Mouse (Mus musculus) layer of hippocampus, postnatal 25 days (tissue): ENCODE results near the gene Bbs9. TPM values are rescaled to one million over a fixed set of nuclear protein-coding genes. Genes with fewer than 3 reads are reported as not detected.

Experiments used
- DNase-seq, 2 experiments: peaks; one replicate each; pipeline ENCODE4 v3.0.0; 2022; ENCODE audit warnings: mixed read lengths in 2 of 2, low spot score in 1 of 2; ENCODE audit errors: extremely low spot score in 1 of 2
- total RNA-seq, 2 experiments: library from RNA; stranded (reverse); gene quantifications; 2 replicates each; pipeline ENCODE4 v1.2.3; 2021

Bbs9 gene
- total RNA-seq, 2 experiments from 2014 or later: 22.1 to 25.2 TPM

GRCm38 (mm10) chr9:22786006-22786405 lies 310.5 kb downstream of the Bbs9 start:
- DNase-seq: no peak

- DNase-seq: no peak
Observed at GRCm38 (mm10) chr9:22788423-22788822, 312.9 kb downstream of the Bbs9 start.

- no peak for DNase-seq
Observed at GRCm38 (mm10) chr9:22788850-22789249, 313.3 kb downstream of the Bbs9 start.

- no peak for DNase-seq
Observed at GRCm38 (mm10) chr9:22789380-22790168, 314.1 kb downstream of the Bbs9 start.

GRCm38 (mm10) chr9:22791208-22791607 lies 315.7 kb downstream of the Bbs9 start:
- DNase-seq: no peak

DNA sequence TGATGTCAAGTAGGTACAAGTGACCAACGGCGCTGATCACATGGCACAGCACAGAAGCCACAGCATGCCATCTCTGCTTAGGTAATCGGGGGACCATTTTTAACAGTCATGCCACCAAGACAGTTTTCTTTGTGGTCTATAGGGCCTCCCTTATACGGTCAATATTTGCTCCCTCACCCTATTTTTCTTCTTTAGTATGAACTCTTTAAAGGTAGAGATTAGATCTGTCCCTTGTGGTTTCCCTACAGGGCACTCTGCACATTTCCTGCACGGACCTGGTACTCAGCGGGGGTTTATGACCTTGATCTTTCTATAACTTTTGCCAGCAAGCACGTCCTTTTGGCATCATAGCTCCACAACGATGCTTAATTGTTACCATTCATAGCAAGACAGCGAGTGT lies 316.2 kb downstream of the Bbs9 start:
- DNase-seq: no peak

DNA sequence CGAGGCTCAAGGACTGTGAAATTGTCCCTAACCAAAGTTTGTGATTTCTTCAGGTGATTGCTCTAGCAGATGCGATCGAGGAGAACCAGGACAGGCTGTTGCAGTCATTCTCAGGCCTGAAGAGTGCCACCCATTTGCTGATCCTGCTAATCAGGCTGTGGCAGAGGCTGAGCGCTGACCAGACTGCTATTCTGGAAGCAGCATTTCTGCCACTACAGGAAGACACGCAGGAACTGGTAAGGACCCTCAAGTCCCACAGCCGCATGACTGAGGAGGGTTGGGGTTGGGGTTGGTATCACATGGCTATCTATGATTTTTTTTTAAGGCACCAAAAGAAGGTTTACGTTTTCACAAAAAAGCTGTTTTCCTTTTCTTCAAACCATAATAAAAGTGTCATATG lies 318.2 kb downstream of the Bbs9 start:
- DNase-seq: no peak

DNA sequence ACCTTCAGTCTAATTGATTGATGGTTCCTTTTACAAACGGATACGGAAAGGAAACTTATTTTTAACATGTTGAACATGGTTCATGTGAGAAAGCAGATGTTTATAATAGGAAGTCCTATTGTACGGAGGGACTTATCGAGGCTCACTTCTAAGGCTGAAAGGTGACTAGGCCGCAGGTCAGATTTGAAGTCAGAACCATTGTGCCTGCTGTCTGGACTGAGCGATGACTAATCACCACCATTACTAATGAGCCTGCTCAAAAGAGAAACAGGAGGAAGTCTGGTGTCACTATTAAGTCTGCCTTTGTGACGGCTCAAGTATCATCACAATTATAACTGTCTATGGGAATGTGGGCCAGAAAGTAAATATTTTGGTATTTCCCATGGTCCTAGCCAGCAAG lies 325.2 kb downstream of the Bbs9 start:
- no peak for DNase-seq

- no peak for DNase-seq
Observed at GRCm38 (mm10) chr9:22805981-22806380, 330.5 kb downstream of the Bbs9 start.

DNA sequence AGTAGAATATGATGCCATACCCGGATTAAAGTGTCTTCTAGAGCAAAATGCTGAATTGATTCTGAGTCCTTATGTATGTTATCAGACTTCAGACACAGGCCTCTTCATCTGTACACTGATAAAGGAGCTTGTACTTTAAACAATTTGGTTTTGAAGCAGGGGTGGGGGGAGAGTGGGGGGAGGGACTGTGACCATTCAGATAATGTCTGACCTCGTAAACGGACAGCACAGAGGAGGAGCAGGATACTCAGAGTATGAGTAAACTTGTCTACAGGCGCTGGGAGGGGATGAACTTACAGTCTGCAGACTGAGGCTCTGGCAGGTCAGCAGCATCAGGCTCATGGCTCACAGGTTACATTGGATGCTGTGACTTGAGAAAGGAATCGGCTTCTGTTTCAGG lies 331.0 kb downstream of the Bbs9 start:
- no peak for DNase-seq

- DNase-seq: no peak
Observed at GRCm38 (mm10) chr9:22807693-22808092, 332.2 kb downstream of the Bbs9 start.

DNA sequence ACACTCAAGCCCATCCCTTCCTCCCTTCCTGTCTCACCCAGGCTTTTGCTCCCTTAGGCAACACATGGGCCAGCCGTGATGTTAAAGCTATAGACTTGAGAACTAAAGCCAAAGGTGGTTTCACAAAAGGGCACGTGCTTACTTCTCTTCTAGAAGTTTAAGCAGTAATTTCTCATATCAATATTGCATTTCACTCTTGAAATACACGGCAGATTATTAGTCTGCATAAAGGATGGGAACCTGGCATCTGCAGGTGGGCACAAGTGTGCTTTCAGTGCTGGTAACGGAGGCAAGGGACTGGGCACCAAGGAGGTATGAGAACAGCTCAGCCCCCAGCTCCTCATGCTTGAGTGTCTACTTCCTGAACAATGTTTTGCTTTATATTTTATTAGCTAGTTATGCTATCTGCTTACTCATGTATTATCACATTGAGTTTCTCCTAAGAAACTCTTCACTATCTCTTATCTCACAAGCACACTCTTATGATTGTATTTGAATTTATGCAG lies 334.2 kb downstream of the Bbs9 start:
- no peak for DNase-seq

- DNase-seq: no peak
Observed at GRCm38 (mm10) chr9:22810454-22810853, 334.9 kb downstream of the Bbs9 start.

DNA sequence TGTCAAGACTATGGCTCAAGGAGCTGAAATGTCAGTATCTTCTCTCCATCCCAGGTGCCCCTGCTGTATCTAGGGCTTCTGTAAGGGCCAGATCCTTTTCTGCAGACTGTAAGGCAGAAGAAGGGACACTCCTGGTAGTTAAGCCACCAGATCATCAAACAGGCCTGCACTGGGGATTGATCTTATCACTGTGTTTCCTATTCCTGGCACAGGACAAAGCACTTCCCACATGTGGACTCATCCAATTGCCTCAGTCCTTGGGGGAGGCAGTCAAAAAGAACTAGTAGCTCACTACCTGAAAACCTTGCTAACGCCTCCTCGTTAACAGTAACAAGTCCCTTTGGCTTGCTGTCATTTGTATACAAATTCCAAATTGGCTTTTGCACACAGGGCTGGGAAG lies 336.4 kb downstream of the Bbs9 start:
- DNase-seq: no peak

DNA sequence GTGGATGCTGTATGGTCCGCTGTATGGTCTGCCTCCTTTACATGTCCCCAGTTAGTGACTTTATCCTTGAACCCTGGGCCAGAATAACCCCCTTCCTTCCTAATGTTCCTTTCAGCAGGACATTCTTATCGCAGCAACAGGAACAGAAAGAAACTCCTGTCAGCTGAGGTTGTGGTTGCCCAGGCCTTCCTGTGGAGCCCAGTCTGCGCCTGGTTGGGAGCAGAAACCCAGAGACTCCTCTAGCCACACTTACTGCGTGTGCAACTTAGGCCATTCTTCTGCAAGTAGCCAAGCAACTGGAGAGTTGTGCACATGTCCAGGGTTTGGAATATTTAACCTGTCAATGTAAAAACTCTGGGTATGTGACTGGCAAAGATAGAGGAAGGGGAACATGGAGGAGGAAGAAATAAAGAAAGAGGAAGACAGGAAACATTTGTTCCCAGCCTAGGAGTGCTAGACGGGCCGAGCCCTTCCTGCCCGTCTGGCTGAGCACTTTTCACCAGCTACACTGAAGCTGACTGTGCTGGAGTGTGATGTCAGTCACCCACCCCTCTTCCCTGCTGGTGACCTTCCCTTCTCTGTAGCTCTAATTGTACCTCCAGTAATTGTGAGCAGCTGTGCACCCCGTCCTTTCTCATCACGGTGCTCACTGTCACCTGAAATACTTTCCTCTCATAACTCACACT lies 339.0 kb downstream of the Bbs9 start:
- DNase-seq: no peak

- no peak for DNase-seq
Observed at GRCm38 (mm10) chr9:22815093-22815458, 339.6 kb downstream of the Bbs9 start.

DNA sequence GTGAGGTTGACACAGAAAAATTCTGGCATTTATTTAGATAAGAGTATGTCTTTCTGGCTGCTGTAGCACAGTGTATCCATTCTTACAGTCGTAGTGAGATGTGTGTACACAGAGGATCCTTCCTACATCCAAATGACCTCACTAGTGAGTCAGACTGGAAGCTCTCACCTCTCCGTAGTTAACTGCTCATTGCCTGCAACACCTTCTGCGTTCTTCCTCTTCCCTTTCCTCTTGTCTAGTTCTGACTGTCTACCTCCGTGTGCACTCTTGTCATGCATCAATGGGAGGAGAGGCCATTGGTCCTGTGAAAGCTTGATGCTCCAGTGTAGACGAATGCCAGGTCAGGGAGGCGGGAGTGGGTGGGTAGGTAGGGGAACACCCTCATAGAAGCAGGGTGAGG lies 344.0 kb downstream of the Bbs9 start:
- no peak for DNase-seq

- DNase-seq: no peak
Observed at GRCm38 (mm10) chr9:22820646-22821185, 345.2 kb downstream of the Bbs9 start.

DNA sequence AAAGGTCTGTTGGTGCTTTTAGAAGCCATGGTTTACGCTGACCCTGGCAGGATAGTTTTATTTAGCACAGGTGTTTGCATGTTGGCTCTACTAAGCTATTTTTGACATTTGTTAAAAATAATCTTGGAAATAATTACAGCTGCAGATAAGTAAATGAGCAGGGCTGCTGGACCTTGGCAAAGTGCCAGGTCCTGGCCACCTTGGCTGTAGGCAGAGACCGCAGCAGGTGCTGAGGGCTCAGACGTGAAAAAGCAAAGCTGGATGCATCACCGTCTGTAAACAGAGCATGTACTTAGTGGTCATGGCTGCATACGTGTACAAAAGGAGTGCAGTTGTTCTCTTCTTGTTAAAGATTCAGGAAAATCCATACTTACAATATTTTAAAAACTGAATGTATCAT lies 347.3 kb downstream of the Bbs9 start:
- DNase-seq: no peak

DNA sequence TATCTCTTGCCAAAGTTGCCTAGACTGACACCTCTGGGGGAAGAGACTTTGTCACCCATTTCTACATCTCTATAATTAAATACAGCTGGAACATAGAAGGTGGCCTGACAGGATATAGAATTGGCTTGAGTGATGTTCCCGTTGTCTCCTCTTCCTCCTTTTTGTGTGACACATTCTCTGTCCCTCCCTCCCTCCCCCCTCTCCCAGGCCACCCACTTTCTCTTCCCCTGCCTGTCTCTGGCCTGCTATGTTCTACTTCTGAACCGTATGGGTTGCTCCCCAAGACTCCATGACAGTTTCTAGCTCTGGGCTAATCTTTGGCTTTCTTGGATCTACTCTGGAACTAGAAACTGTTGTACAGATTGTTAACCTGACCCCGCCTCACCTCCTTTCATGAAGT lies 348.3 kb downstream of the Bbs9 start:
- no peak for DNase-seq

DNA sequence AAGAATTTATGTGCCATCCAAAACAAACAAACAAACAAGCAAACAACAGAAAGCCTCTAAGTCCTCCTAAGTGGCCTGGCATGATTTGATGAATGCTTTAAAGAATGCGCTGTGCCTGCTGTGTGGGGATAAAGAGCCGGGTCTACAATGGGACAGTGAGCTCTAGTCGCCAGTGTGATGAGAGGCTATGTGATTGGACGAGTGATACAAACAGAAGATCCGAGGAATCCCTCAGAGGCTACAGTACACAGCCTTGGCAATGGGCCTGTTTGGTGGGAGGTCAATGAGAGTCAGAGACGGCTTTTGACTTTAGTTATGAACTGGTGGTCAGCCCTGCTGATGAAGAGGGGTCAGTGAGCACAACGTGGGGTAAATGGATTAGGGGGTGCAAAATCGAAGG lies 349.4 kb downstream of the Bbs9 start:
- DNase-seq: no peak

DNA sequence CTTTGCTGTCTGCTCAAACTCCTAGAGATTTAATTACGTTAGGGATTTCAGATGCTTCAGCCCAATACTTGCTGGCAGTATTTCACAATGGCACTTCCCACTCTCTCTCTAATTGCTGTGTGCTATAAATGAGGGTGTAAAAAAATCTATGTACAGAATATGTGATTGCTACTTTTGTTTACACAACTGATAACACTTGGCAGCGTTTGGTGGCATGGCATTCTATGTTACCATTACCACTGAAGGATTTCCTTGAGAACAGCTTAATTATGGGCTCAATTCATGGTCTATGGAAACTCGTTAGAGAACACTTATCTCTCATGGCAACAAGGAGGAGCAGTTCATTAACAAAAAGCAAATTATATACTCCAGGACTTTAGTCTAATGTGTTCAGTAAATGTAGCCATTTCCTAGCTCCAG lies 351.1 kb downstream of the Bbs9 start:
- no peak for DNase-seq
